Mouse (Mus musculus) right cerebral cortex, postnatal 25 days (tissue): ENCODE results near the gene Fam43b.
"Not testable (repeated sequence)": the region's sequence is repeated elsewhere in the genome, so short reads cannot be mapped to it uniquely, and the experiment has no call there.

Experiments used
- DNase-seq: peaks from one replicate; pipeline ENCODE4 v3.0.0; 2022

Gene Fam43b

DNA sequence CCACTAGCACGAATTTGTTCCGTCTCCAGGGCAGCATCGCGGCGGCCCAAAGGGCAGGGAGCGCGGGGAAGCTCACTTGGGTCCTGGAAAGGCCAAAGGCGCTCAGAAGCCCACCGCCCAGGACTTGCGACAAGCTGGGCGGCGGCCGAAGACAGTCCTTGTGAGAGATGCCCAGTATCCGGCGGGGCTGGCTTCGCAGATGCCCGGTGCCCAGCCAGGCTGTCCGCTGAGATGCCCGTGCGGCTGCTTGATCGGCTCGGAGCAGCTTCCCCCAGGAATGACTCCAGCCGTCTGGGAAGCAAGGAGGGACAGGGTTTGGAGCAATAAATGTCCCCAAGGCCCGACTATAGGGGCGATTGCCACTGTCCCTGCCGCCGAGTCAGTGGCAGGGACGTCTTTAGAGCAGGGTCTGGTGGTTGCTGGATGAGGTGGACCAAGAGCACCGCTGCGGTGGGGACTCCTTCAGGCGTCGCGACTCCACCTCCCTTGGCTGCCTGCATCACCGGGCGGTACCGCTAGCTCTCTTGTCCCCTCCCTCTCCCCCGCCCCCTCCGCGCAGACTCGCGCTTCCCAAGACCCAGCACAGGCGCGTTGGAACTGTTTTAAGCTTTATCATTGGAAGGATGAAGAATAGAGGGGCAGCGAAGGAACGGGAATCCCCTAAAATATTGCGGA is at the start of gene Fam43b:
Gene Fam43b, minus strand, starts transcription at position 558 of the 675 bp plus-strand sequence.
- DNase-seq = peak; percentile 82

GRCm38 (mm10) chr4:138444941-138445340 is 48.6 kb upstream of the Fam43b start:
- no peak for DNase-seq

DNA sequence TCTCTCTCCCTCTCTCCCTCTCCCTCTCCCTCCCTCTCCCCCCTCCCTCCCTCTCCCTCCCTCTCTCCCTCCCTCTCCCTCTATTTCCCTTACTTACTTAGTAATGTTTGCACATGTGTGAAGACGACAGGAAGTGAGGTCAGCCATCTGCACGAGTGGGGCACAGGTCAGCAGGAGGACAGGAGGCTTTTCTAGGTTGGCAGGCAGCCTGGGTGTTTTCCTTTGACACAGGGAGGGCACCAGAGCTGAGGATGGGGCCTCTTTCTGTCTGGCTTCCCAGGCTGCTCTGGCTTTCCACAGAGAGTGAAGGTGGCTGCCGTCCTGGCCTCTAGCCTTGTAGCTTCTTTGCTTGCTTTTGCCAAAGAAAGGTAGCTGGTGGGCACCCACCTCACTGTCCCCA is 43.7 kb upstream of the Fam43b start:
- no peak for DNase-seq

GRCm38 (mm10) chr4:138434347-138435316 is 38.3 kb upstream of the Fam43b start, which contains the start of gene Mul1:
Gene Mul1 (plus strand): TSS chr4:138434671.
- peak; percentile 96 for DNase-seq

DNA sequence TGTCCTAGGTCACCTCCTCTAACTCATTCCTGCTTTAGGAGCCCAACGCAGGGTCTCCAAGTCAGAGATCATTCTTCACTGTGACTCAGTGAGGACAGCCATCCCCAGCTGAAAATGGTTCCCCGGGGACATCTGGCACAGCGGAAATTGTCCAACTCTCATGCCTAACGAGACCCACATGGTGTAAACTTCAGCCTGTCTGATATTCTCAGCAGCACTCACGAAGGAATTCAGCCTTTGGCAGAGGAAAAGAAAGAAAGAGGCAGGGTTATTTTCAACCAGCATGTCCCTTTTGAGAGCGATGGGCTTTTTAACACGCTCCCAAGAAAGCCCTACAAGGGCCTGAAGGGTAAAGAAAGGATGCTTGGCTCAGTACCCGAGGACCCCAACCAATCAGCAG is 35.0 kb upstream of the Fam43b start:
- DNase-seq = no peak

GRCm38 (mm10) chr4:138429778-138430177 is 33.5 kb upstream of the Fam43b start:
- no peak for DNase-seq

DNA sequence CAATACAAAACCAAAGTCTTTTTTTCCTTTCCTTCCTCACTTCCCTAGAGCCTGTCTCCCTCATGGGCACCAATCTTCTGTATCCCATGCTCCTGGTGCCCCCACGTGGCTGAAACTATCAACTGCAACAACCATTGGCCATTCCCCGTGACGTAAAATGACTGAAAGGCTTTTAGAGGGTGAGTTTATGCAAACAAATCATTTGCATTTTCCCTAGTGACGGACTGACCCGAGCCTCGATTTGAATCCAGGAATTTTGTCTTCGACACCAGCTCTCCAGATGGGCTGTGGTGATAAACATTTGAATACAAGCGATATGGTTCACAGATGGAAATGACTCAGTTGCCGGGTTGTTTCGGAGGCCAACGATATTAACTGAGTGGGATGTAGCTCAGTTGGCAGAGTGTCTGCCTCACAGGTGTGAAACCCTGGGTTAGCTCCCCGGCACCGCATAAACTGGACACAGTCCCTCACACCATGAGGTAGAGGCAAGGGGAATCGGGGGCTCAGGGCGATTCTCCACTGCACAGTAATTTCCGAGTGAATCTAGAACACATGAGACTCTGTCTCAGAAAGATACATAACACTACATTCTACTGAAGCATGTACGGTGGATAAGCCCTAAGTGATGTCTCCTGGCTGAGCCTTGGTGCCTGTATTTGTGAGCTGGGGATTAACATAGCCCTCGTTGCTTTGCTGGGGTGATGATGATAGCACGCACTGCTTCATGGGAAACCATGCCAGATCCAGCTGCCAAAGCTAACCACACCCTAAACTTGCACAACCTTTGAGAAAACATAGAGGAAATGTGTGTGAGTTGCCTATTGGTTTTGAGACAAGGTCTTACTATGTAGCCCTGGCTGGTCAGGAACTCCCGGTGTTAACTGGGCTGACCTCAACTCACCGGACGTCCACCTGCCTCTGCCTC is 30.7 kb upstream of the Fam43b start:
- DNase-seq = peak; percentile 86

DNA sequence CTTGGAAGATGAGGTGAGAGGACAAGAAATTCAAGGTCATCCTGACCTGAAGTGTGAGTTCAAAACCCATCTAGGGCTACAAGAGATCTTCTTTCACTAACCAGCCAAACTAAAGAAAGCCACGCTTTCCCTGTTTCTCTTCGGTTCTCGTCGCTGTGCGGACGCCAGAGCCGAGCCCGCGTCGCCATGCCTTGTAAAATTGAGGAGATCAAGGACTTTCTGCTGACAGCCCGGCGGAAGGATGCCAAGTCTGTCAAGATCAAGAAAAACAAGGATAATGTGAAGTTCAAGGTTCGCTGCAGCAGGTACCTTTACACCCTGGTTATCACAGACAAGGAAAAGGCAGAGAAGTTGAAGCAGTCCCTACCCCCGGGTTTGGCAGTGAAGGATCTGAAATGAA is 29.3 kb upstream of the Fam43b start:
- DNase-seq = not testable (repeated sequence)

DNA sequence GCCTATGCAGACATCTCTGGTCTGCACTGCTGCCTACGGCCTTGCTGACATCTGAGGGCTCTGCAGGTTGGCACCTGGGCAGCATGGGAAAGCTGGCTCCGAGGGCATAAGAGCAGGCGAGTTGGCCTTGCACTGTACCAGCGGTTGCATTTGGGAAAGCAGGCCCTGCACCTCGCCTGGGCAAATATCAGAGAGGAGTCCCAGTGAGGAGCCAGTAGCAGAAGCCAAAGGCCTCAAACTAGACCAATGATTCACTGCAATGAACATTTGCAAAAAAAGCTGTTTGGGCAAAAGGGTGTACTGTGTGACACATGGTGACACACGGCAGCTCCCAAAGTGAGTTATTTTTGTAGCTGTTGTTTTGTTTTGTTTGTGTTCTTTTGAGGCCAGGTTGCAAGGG is 28.7 kb upstream of the Fam43b start:
- no peak for DNase-seq

DNA sequence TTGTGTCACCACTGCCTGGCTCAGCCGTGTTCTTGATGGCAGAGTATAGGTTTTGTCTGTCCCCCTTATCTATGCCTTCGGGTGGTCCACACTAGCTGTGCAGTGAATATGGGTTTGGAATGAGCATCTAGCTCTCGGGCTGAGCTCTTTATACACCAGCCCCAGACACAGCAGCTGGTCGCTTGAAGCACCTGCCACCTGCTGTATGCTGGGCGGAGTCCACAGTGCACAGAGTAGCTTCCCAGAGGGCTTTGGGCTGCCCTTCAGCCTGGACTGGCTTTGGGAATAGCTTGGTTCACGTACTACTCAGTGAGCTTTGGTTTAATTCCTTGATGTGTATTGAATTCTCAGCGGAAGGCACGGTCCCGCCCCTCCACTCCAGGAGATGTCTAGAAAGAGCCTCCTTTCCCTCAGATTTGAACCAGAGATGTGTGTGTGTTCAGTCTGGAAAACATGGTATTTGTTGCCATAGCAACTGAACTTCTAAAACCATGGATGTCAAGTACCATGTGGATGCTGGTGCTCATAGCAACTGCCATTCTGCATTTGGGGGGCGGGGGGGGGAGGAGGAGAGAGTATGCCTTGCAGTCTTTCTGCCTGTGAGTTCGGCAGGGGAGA is 22.1 kb upstream of the Fam43b start:
- DNase-seq = no peak

- no peak for DNase-seq
These were observed 21.6 kb upstream of the Fam43b start for GRCm38 (mm10) chr4:138417882-138418281.

DNA sequence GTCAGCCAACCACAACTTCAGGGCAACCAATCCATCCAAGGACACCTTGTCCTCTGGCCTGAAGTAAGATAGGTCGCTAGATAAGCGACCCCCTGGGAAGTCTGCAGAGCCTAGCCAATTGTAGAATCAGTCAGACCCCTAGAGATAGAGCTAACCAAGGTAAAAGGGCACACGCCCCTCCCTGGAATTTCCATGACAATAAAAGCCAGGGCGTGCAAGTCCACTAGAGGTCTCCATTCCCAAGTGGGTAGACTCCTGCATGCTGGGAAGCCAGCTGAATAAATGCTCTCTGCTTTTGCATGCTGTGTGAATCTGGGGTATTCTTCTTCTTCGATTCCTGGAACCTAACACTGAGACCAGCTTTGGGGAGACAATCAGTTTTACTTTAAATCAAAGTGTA is 20.1 kb upstream of the Fam43b start:
- no peak for DNase-seq

- DNase-seq = peak; percentile 62
These were observed 19.7 kb upstream of the Fam43b start for GRCm38 (mm10) chr4:138415991-138416390.

DNA sequence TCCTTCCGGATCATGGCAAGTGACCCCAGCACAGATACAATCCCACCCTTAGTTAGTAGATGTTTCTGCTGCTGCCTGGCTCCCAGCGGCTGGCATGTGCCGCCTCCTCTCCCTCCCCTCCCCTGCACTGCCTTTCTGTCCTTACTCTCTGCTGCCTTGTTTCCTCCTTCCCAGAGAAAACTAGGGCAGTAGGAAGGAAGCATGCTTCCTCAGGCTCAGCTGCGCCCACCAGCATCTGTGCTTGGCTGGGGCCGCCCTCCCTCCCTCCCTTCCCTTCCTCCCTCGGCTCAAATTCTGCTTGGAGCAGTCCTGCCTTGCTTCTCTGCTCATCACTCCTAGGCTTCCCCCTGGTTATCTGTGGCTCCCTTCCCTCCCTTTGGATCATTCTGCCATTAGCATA is 18.4 kb upstream of the Fam43b start:
- DNase-seq = peak; percentile 73

- no peak for DNase-seq
These were observed 15.3 kb upstream of the Fam43b start for GRCm38 (mm10) chr4:138411504-138412121.

GRCm38 (mm10) chr4:138411011-138411410 is 14.7 kb upstream of the Fam43b start:
- DNase-seq = no peak

DNA sequence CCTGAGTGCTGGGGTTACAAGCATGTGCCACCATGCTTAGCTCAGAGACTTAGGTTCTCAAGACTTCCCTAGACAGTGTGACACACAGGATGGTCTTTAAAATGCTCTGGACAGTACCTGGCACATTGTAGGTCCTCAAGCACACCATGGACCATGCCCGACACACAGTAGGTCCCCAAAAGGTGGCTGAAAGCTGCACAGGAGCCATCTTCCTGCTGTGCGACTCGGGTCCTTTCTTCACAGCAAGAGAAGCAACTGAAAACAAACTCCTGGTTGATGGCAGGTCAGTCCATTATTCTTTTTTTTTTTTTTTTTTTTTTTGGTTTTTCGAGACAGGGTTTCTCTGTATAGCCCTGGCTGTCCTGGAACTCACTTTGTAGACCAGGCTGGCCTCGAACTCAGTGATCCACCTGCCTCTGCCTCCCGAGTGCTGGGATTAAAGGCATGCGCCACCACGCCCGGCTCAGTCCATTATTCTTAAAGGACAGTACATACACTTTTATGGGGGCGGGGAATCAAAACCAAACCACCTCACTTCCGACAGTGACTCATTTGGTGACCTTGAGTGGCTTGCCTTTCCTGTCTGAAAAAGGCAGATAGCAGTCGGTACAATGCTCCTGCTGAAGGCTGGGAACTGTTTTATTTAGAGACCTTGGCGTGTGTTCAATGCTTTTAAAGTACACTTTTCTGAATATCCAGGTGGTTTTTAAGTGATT is 11.3 kb upstream of the Fam43b start:
- DNase-seq = no peak

GRCm38 (mm10) chr4:138404806-138405205 is 8.5 kb upstream of the Fam43b start:
- no peak for DNase-seq

DNA sequence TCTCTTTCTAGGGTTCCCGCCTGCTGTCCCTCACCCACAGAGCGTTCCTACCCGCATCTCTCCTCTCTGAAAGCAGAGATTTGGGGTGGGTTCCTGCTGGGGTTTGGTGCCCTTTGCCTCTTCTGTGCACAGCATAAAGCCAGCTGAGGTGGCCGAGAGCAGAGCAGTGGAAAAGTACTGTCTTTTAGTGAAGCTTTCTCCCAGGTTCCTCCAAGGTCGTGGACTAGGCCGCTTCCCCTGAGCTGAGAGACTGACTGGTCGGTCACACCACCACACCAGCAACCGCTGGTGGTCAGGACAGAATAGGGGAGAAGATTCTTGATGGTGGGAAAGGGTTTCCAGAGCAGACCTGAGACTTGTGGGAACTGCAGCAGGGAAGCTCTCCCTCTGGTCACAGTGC is 383 bp upstream of the Fam43b start:
- DNase-seq = no peak

- DNase-seq = peak; percentile 76
These were observed 999 bp downstream of the Fam43b start for GRCm38 (mm10) chr4:138395087-138395970.
